Mouse (Mus musculus): ENCODE measurements at regions not wholly inside any gene's neighbourhood (a gene's known extent, or its start where the extent isn't known, plus 50 kb on each side); places are given as distances from the start of the nearest gene placed in this dataset.

DNA sequence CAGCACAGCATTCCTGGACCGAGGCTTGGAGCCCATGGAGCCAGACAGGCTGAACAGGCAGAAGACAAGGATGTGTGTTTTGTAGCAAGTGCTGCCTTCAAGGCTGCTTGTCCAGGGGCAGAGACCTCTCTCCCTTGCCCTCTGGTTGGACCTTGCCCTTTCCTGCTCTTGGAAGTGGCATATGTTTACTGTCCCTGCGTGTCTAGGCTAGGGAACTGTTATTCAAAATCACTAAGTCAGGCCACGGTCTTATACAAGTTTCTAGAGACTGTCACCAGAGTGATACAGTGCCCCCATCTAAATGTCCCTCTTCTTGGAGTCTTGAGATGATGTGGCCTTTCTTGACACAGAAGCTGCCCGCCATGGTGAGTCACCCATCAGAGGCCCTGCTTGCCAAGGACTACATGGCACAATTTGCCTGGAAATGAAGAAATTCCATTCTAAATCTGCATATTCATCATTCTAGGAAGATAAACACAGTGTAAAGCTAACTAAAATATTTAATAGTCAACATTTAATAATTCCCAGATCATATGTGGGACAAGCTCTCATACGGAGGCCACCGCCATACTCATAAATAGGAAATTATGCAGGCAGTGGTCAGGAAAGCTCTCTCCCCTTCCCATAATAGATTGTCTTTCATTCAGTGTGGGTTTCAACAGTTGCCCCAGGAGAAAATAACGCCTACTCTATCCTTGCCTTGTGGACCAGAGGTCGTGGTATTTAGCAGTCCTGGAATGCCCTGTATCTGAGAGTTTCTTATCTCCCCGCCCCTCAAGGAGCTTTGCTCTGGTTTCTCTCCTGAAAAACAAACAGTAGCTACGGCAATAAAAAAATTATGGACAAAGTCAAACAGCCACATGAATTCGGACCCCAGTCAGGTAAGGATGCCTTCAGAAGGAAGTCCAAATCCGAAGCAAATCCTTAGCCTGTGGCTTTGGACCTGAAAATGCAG lies 50.9 kb upstream of the Lmo4 start:
- DNase-seq (ENCODE audit: low spot score): no peak
- Histone ChIP-seq H3K27me3 (ENCODE audit: control insufficient read depth, insufficient read depth, low read length) (no peaks in the 10 kb centered on the region), H3K4me2 (ENCODE audit: low read depth, severe bottlenecking) (no peak overlapping the region), H3K9me3 (ENCODE audit: control insufficient read depth, low read length) (no peaks in the 10 kb centered on the region), H3K36me3 (ENCODE audit: control insufficient read depth, insufficient read depth, low read length) (no peaks in the 10 kb centered on the region), H3K27ac (replicated peaks; ENCODE audit: low read depth, low read length) (no peak overlapping the region), H3K4me3 (ENCODE audit: low read depth, low read length) (no peak overlapping the region), H3K4me1 (ENCODE audit: control insufficient read depth, insufficient read depth, low read length) (no peaks in the 10 kb centered on the region), H3K9ac (ENCODE audit: low read length) (no peak overlapping the region)
- no peak for ATAC-seq (ENCODE audit: insufficient number of reproducible peaks, low FRiP score, low TSS enrichment, low read depth)
- WGBS: 83% methylated on average over 12 of the region's 12 CpGs

Measured in limb, embryonic 11.5 days (tissue).